Mouse (Mus musculus) cerebellum, adult 8-10 months (tissue): ENCODE data around the gene Pbxip1.
"Not testable (repeated sequence)": the region's sequence is repeated elsewhere in the genome, so short reads cannot be mapped to it uniquely, and the experiment has no call there.

Experiments
- DNase-seq: peaks from one replicate; pipeline ENCODE4 v3.0.0; 2022

Gene Pbxip1

DNA sequence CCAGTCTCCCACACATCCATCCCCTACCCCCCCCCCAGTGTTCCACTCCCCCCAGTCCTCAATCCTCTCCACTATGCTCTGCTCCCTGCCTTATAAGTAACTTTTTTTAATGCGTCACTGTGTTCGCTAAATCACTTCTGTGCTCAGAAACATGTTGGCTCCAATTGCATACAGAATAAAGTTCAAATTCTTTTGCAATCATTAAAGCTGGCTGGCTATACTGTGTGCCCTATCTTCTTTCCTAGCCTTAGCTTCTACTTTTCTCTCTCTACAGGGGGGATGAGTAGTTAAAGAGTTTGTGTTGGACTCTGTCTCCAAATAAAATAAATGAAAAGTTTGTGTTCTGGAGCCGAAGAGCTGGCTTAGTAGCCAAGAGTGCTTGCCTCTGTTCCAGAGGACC lies 26.8 kb upstream of the Pbxip1 start:
- no peak for DNase-seq

DNA sequence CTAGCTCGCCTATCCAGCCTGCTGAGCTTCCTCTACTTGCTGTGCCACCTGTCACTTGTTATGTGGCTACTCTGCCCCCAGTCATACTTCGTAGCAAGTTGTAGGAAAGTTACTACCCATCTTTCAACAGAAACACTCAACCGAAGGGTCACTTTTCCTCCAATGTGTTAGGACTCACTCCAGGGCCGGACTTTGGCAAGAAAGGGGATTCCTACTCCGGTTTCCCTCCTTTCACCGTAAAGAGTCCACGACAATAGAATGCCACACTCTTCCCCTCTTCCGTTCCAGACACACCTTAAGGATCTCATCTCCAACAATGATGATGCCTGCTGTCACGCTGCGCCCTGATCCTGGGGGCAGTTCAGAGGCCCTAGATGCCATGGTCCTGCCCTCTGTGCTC lies 25.6 kb upstream of the Pbxip1 start:
- no peak for DNase-seq

DNA sequence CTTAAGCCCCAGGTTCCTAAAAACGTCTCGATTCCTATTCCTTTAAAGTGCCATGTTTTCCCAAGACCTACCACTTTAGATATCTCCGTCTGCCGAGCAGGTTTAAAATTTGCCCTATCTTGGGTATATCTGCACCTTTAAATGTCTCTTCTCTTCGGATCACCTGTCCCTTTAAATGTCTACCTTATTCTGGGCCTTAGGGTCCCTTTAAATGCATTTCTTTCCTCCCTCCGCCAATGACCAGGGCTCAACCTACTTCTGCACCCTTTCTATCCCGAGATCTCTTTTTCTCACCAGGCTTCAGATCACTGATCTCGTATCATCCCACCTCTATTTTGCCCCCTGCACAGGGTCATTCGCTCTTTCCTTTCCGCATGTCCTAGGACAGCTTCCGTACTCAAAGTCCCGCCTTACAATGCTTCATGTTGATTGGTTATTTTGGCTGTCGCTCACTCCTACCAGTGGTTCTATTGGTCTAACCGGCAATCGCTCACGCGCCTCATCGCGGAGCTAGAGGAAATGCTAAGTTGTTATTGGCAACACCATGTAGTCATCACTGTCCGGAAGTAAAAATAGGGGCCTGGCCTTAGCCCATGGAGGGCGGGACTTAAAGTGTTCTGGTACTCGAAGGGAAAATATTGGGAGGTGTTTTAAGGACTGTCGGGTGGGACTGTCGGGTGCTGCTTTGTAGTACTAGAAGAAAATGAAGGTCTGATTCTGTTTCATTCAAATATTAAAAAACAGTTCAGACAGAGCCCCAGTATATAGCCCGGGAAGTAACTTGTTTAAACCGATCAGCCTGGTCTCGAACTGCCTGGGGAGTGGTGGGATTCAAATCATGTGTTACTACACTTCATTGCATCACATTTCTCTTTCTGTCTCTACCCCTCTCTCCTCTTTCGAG lies 24.8 kb upstream of the Pbxip1 start, which contains the start of gene Flad1:
Gene Flad1 (minus strand): TSS at position 381 of the 904 bp plus-strand sequence.
- peak; percentile 100 for DNase-seq

DNA sequence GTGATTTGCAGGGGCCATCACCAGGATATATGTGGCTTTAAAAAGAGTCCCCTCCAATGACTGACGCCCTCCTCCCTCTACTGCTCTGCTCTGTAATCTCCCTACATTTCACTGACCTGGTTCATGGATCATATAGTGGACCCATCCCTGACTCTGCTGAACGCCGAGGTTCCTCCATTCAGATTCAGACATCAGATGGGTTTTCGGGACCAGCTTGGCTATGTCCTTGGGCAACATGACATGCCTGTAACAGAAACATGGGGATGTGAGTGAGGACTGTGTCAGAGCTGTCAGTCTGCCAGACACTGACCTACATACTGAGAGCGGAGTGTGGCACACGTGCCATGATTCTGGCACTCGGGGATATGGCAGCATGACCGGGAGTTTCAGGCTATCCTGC lies 20.3 kb upstream of the Pbxip1 start:
- DNase-seq, result no peak

DNA sequence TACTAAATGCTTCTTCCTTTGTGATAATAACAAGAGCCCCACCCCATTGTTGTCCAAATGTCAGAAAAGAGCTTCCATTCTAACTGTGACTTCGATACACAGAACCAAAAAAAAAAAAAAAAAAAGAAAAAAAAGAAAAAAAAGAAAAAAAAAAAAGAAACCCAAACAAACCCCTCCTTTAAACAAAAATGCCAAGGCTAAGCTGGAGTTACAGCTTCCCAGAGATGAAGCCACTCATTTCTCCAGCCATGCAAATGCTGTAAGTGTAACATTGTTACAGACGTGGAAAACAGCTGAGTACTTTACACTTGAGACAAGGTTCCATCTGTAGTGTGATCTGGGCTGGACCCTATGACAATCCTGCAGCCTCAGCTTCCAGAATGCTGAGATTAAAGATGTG lies 19.4 kb upstream of the Pbxip1 start:
- DNase-seq, result no peak

DNA sequence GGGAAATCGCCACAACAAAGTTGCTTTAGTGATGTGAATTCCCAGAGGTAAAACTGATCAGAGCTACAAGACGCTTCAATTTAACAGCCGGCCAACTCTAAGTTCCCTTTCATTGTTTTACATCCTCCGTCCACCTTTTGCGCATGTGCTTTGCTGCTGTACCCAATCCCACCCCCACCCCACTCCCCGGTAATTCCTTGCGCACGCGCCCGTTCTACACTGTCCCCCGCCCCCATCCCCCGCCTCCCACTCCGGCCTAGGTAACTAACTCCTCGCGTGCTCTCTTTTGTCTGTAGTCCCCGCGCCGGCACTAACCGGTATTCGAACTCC lies 18.7 kb upstream of the Pbxip1 start:
- DNase-seq, result no peak

DNA sequence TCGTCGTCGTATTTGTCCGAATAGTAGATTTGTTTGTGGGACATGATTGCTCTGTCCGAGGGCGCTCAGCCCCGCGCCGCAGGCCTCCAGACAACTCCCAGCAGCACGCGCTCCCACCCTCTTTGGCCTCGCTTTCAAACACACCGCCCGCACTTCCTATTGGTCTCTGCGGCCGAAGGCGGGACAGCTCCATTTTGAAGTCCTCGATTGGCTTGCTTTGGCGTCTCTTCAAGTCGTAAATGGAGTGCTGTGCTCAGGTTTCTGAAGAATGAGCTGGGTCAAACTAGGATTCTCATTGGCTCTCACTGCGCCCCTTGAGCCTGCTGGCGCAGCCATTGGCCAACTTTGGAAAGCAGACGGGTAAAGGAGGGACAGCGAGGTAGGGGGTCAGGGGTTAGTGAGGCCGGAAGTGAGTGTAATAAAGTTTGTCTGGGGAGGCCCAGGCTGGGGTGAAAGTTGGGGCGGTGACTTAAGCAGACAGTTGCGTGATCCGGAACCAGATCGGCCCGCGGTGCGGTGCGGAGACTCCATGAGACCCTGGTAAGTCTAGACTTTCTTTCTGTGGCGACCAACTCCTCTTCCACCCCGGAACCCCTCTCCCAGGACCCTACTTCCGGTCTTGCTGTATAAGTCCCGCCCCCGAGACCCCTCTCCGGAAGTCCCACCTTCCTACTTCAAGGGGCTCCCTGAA lies 18.2 kb upstream of the Pbxip1 start, which contains the start of the genes Cks1b and Shc1:
Gene Cks1b (minus strand): TSS at position 214 of the 691 bp plus-strand sequence.
Gene Shc1 (plus strand): TSS at position 274 of the 691 bp plus-strand sequence.
- peak; percentile 84 for DNase-seq

DNA sequence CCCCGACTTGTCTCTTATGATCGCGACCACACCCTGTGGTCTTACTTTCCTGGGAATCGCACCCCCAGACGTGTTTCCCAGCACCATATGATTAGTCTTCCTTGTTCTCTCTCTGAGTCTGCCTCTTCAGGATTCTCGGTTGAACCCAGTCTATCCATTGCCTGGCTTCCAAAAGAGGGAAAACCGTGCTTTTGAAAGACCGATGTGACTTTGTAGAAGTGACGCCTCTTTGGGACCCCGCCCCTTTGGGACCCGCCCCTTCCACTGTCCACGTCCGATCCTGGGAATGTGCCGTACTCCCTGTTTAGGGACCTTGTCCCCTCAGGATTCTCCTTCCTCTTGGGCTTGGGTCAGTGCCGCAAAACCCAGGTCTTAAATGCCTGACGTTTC lies 17.6 kb upstream of the Pbxip1 start:
- peak; percentile 37 for DNase-seq

DNA sequence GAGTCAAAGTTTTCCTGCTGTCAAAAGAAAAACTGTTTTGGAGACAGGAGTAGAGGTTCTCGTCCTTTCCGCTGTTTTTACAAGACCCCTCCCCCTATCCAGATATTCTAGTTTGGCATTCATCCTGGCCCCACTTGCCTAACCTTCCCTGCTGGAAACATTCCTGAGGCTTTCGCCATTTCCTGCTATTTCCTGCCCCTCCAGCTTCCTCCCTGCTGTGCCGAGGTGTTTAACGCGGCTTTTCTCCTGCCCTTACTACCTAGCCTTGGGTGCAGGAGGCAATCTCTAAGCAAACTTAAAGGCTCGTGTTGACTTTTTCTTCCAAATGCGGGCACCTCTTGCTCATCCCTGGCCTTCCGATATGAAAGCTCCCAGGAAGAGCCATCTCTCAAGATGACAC lies 16.9 kb upstream of the Pbxip1 start:
- no peak for DNase-seq

DNA sequence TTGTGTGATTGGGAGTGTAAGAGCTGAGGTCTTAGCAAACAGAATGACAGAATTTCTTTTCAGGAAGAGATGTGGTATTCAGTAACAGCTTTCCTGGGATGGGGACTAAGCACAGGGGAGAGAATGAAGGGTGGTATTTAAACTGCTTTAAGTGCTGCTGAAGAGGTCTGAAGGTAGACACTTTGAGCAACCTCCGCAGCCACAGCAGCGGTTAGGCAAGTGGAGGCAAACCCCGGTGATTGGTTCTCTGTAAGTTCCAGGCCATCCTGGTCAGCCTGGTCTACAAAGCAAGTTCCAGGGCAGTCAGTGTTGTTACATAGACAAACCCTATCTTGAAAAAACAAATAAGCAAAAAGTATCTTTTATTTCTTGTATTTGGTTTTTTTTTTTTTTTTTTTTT lies 16.5 kb upstream of the Pbxip1 start:
- no peak for DNase-seq

DNA sequence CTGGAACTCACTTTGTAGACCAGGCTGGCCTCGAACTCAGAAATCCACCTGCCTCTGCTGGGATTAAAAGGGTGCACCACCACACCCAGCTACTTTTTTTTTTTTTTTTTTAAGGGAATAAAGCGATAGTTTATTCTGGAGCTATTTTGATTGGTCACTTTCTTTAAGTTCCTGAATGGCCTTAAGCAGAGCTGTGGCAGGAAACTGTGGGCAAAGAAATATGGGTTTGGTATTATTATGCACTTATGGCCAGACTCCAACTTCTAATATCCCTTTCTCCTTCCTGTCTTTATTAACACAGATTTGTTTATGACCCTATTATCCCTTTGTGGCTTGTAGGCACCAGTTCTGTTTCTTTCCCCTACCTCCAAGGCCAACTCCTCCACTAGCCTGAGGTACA lies 16.1 kb upstream of the Pbxip1 start:
- DNase-seq, result no peak

DNA sequence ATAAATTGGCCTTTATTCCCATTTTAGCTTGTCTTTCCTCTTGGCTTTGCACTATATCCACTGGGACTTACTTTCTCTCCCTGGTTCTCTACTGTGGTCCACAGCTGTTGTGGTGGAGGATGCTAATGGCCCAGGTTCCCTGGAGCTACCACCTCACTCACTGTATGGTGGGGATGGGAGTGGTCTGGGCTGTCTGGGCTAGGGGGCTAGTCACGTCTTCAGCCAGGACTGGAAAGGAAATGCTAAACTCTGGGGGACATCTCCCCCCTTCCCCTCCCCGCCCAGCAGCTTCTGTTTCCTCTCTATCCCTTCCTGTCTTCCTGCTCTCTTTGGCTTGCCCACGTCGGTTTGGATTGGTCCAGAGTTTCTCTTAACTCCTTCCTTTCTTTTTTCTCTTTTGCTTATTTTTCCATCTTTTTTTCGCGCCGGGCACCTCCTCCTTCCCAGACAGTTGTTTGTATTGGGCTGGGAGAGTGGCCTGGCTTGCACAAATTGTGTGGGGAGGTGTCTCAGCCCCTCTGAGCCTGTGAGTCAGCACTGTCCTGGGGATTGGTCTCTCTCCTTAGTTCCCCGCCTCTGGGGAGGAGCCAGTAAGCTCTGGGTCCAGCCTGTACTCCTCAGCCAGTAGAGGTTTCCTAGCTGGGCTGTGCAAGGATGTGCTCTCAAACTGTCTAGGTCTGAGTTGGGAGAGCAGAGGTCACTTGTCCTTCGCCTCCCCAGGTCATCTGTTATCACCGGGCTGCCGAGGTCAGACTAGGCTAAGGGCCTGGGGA lies 15.3 kb upstream of the Pbxip1 start:
- peak; percentile 48 for DNase-seq

DNA sequence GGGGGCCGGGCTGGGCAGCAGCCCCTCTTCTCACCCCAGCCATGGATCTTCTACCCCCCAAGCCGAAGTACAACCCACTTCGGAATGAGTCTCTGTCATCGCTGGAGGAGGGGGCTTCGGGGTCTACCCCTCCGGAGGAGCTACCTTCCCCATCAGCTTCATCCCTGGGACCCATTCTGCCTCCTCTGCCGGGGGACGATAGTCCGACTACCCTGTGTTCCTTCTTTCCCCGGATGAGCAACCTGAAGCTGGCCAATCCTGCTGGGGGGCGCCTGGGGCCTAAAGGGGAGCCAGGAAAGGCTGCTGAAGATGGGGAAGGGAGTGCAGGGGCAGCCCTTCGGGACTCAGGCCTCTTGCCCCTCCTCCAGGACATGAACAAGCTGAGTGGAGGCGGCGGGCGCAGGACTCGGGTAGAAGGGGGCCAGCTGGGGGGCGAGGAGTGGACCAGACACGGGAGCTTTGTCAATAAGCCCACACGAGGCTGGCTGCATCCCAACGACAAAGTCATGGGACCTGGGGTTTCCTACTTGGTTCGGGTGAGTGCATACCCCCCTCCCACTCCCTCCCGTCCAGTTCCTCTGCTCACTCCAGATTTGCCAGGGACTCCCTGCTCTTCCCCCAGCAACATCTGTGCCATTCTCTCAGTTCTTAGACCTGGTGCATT lies 14.6 kb upstream of the Pbxip1 start:
- DNase-seq, result no peak

DNA sequence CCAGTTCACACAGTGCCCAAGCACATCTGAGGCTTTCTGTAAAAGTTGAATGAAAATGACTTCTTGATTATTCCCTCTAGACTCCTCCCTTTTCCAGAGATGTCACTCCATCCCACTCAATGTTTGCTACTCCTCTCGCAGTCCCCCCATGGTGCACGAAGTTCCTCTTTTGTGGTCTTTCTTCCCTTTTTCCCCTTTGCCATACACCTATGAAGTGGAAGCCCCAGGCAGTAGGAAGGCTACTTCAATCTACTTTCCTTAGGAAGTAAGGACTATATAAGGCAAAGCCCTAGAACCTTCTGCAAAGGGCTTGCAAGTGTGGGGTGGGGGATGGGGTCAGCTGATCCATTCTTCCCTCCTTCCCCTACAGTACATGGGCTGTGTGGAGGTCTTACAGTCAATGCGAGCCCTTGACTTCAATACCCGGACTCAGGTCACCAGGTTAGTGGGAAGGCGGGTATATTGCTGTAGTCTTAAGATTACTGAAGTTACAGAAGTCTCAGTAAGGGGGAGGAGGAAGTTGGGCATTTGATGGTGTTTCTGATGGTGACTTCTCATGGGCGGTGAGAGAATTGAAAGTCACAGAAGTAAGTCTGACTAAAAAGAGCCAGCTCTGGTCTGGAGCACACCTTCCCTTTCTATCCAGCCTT lies 13.8 kb upstream of the Pbxip1 start:
- no peak for DNase-seq

DNA sequence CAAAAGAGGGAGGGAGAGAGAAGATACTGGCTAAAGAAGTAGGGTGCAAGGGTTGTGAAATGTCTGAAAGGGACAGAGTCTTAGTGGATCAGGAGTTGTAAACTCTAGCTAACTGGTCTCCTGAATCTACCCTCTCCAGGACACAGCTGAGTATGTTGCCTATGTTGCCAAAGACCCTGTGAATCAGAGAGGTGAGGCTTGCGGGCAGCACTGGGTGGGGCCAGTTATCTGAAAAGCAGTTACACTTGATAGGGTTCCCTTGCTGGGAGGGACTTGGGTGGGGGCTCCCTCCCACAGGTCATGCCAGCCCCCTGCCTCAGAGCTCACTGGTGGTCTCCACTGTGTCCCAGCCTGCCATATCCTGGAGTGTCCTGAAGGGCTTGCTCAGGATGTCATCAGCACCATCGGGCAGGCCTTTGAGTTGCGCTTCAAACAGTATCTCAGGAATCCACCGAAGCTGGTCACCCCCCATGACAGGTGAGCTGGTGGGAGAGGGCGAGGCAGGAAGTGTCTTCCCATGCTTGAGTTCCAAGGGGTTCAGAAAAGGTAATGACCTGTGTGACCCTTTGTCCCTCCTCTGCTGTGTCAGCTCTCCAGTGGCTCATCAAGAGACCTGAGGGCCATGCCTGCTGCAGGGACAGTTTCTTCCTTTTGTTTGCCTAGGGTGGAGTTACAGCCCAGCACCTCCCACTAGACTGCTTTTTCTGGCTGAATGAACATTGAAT lies 11.9 kb upstream of the Pbxip1 start:
- DNase-seq, result no peak

DNA sequence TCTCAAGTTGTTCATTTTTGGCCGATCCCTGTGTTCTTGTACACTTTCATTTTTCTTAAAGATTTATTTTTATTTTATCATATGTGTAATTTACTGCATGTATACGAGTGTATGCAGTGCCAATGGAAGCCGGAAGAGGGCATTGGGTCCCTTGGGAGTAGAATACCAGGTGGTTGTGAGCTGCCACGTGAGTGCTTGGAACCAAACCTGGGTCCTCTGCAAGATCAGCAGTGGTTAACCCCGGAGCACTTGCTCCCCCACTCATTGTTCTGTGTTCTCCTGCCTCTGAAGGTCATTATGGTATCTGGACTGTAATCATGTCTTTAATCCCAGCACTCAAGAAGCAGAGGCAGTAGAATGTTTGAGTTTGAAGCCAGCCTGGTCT lies 11.4 kb upstream of the Pbxip1 start:
- DNase-seq, result no peak

DNA sequence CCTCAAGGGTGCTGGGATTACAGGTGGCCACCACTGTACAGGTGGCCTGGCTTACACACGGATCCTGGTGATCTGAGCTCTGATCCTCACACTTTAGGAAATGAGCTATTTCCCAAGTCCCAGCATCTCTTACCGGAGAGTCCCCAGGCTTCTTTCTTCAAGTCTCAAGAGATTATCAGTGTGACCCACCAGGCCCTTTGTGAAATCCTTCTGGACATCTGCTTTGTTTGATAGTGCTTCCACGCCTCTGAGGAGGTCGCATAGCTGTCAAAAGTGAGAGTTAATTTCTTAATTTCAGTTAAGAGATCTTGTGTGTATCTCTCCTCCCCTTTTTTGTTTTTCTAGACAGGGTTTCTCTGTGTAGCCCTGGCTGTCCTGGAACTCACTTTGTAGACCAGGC lies 10.6 kb upstream of the Pbxip1 start:
- no peak for DNase-seq

DNA sequence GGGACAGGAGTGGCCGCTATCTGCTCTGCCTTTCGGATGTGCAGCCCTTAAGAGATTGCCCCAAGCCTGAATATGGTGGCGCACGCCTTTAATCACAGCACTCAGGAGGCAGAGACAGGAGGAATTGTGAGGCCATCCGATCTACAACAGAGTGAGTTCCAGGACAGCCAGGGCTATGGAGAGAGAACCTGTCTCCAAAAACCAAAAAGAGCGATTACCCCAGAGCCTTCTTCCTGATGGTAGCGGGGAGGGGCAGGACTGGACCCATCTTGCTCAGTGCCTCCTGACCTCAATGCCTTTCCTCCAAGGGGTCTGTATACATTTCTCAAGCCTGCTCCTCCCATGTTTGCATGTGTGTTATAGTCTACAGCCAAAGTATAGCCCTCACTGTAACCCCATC lies 7.5 kb upstream of the Pbxip1 start:
- DNase-seq, result not testable (repeated sequence)

DNA sequence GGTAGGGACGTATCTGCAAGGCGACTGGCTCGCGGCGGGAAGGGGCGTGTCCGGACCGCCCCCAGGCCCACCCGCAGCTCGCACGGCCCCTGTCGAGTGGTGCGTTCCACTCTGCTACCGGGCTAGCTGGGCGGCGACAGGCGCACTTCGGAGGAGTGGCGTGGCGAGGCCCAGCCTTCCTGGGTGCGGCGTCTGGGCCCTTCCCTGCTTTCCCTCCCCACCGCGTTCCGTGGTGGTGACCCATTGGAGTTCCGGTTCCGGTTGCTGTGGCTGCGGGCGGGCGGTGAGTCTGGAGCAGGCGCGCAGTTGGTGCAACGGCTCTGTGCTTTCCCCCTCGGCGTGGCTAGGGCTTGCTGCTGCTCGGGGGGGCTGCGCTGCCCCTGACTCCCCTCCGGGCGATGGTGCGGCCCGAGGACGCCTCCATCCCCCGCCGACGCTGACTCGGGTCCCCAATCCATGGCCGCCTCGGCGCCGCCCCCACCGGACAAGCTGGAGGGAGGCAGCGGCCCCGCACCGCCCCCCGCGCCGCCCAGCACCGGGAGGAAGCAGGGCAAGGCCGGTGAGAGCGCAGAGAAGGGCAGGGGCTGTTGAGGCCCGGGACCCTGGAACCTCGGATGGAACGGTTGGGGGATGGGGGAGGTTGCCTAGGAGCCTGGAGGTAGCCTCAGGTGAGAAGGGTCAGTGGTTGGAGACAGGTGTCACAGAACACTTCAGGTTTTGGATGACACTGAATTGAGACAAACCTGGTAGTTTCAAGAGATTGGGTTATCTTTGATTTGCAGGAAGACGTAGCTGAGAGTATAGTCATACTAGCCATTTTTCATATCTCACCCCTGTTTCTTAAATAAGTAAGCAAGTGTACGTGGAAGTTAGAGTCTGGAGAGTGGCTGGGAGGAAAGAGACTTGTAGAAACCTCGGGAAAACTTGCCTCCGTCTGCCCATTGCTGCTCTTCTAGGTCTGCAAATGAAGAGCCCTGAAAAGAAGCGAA lies 6.0 kb upstream of the Pbxip1 start, which contains the start of gene Pygo2:
Gene Pygo2 (plus strand): TSS at position 44 of the 989 bp plus-strand sequence.
- DNase-seq, result peak; percentile 89

DNA sequence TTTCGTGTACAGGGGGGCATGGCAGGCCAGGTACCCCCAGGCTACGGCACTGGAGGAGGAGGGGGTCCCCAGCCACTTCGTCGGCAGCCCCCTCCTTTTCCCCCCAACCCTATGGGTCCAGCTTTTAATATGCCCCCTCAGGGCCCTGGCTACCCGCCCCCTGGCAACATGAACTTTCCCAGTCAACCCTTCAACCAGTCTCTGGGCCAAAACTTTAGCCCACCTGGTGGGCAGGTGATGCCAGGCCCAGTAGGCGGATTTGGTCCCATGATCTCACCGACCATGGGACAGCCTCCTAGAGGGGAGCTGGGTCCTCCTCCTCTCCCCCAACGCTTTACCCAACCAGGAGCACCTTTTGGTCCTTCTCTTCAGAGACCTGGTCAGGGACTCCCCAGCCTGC lies 3.9 kb upstream of the Pbxip1 start:
- DNase-seq, result no peak
